Mouse (Mus musculus) liver, embryonic 14.5 days (tissue): ENCODE measurements around the gene Cisd3.

Experiments
- CTCF ChIP-seq: IDR thresholded peaks from 2 replicates; pipeline ENCODE4 v1.5.1; 2016; ENCODE audit warnings: antibody characterized with exemption, low read depth, control low read depth
- EP300 ChIP-seq: IDR thresholded peaks from 2 replicates; pipeline ENCODE4 v1.6.1; 2016; ENCODE audit warnings: antibody characterized with exemption, low read depth

DNA sequence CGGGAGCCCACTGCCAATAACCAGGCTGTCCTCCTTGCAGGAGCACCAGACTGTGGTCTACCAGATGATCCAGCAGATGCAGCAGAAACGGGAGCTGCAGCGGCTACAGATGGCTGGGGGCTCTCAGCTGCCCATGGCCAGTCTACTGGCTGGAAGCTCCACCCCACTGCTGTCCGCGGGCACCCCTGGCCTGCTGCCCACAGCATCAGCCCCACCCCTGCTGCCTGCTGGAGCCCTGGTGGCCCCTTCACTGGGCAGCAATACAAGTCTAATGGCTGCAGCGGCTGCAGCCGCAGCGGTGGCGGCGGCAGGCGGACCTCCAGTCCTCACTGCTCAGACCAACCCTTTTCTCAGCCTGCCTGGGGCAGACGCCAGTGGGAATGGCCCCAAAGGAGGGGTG, 5.2 kb upstream of the Cisd3 start:
- no peak for TF ChIP-seq CTCF
- TF ChIP-seq EP300, result no peak
